Mouse (Mus musculus) bone marrow macrophage, adult 2 months (primary cell): ENCODE data around the gene Atoh8.

ENCODE experiments used
- CTCF ChIP-seq: IDR thresholded peaks from 2 replicates; pipeline ENCODE4 v1.5.1; 2012; ENCODE audit warnings: low read depth, mild to moderate bottlenecking, low read length, moderate library complexity
- POLR2A ChIP-seq: IDR thresholded peaks from 2 replicates; pipeline ENCODE4 v1.6.1; 2012; ENCODE audit warnings: mild to moderate bottlenecking, low read depth, low read length, borderline replicate concordance

GRCm38 (mm10) chr6:72227011-72227410 lies 8.4 kb downstream of the Atoh8 start:
- TF ChIP-seq POLR2A (no peak), CTCF (no peak)
